Mouse (Mus musculus) G1E-ER4 (cell line): ENCODE results near the gene P2ry6. TPM values are rescaled to one million over a fixed set of nuclear protein-coding genes. Genes with fewer than 3 reads are reported as not detected.

Experiments
- GATA1 ChIP-seq: IDR thresholded peaks from one replicate; pipeline ENCODE4 v1.8.0; 2012; ENCODE audit warnings: low read length, inconsistent platforms
- polyA plus RNA-seq: library from polyadenylated mRNA; stranded (reverse); fragments of >175 nt; gene quantifications from 2 replicates; pipeline ENCODE4 v1.2.3, GENCODE M21; 2012

The P2ry6 gene
- polyA plus RNA-seq, 1 experiment = not detected

- no peak for TF ChIP-seq GATA1
These were observed 56.7 kb downstream of the P2ry6 start for GRCm38 (mm10) chr7:100917751-100918150.

GRCm38 (mm10) chr7:100916526-100916925, 57.9 kb downstream of the P2ry6 start:
- no peak for TF ChIP-seq GATA1

GRCm38 (mm10) chr7:100915204-100915603, 59.2 kb downstream of the P2ry6 start:
- no peak for TF ChIP-seq GATA1

DNA sequence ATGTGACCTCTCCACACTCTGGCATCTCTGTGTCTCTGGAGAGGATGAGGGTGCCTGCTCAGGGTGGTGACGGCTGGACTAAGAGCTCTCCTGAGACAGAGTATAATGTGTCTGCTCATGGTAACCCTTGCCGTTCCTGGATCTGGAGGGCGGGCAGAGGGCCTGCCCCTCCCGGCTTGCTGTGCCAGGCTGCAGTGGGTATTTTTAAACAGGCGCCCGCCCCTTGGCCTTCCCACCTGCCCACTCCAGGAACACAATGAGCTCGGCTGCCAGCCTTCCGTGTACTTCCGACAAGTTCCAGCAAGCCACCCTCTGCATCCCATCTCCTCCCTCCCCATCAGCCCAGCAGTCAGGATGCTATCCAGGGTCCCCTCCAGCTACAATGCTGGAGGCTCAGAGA, 62.7 kb downstream of the P2ry6 start:
- TF ChIP-seq GATA1 = no peak

DNA sequence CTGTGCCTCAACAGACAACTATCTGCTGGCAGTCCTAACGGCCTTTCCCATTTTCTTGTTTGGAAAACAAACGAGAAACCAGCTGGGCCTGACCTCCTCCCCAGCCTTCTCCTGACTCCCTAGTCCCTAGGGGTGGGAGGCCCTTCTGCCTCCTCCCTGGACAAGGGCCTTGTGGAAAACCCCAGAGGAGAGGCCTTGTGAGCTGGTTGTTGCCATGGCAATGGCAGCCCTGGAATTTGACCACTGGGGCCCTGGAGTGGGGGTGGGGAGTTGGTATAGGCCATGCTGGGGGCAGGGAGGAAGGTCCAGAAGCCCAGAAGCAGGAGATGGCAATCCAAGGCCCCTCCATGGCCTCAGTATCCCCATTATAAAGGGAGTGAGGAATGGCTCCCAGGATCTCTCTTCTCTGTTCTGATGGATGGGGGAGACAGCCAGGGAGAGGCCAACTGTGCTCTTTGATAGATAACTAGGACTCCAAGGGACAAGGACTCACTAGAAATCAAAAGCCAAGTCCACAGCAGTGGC, 63.1 kb downstream of the P2ry6 start:
- no peak for TF ChIP-seq GATA1

DNA sequence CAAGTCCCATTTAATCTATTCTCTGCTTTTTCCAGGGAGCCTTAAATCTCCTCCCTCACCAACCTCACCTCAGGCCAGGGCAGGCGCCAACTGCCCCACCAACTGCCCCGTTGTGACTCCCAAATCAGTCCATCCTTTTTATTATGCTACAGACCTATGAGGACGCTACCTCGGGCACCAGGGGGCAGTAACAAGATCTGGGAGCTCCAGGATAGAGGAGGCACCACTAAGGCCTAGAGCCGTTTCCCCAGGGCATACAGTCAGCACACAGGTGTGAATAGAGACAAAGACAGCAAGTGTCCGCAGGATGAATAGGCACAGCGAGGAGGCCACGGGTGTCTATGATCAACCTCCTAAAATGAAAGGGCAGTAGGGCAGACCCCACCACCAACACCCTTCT, 65.9 kb downstream of the P2ry6 start:
- no peak for TF ChIP-seq GATA1

GRCm38 (mm10) chr7:100908061-100908460, 66.4 kb downstream of the P2ry6 start:
- TF ChIP-seq GATA1 = no peak

DNA sequence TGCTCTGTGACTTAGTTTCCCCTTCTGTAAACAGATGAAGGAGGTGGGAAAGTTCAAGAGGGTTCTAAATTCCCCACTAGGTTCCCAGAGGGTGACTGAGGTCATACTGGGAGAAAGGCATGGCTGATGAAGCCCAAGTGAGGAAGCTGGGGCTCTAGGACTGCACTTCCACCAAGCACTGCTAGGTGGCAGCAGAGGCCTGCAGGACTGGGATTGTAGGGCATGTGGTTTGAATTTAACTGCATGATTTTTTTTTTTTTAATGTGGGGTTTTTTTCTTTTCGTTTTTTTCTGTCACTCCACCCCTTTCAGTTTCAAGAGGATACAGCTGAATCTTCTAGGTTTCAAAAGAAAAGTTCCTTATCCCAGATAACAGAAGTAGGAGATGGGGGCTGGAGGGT, 67.2 kb downstream of the P2ry6 start:
- TF ChIP-seq GATA1 = no peak

DNA sequence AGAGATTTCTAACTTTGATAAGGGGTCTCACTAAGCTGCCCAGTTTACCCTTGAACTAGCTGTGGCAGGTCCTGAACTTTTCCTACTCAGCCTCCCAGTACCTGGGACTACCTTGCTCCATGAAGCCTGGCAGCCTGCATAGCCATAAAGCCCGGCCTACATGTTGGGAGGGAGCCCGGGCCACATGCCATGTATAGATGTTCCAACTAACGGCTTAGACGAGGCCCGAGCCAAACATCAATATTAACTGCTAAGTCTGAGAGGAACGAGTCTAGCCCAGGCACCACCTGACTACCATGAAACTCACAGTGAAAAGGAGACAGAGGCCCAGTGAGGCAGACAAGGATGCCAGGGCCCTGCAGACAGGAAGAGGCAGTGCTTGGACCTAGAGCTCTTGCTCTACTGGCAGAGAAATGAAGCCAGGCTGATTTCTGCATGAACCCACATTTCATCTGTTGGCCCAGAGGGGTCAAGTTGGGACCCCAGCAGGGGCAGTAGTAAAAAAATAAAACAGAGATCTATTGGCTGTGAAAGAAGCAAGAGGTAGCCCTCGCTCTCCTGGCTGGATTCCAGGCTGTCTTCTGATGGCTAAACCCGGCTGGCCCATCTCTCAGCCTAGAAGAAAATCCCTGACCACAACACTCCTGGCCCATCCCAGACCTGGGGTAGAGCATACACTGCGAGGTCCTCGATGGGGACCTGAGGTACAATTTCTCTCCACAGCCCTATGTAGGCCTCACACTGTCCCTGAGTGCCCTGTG, 68.2 kb downstream of the P2ry6 start:
- TF ChIP-seq GATA1 = no peak

GRCm38 (mm10) chr7:100905037-100905436, 69.4 kb downstream of the P2ry6 start:
- no peak for TF ChIP-seq GATA1

DNA sequence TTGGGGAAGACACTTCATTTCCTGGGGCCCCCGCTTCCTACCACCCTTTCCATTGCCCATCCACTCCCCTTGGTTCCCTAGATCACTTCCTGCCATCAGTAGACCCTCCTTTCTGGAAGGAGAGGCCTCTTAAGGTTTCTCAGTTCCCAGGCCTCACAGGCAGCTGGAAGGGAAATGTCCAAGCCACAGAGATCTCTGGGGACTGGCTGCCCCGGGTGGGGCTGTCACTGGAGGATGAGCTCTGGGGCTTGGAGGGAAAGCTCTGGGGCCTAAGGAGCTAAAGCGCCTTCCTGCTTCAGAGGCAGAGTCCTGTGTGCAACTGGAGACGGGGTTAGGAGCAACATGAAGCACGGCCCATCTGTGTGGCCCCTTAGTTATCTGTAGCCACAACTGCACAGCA, 69.8 kb downstream of the P2ry6 start:
- TF ChIP-seq GATA1 = no peak

DNA sequence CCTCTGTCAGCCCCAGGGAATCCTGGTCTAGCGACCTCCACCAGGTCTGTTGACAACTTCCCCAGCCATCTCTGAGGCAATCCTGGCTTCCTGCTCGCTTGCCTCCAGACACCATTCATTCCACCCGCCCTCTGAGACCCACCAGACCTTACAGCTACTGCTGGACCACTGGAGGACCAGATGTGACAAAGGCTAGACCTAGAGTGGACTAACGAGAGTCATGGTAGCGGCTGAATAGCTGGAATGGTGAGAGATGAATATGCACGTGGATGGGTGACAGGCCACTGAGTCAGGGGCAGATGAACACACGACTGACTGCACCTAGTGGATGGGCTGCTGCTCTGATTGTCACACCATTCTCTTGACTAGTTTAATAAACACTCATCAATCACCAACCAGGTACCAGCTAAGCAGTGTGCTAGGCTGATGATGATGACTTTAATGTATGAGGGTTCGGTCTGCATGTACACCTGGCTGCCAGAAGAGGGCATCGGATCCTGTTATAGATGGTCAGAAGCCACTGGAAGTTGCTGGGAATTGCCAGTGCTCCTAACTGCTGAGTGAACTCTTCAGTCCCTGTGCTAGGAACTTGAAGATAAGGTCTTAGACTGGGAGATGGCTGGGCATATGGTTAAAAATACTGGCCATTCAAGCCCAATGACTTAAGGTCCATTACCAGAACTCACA, 71.9 kb downstream of the P2ry6 start:
- TF ChIP-seq GATA1 = no peak

DNA sequence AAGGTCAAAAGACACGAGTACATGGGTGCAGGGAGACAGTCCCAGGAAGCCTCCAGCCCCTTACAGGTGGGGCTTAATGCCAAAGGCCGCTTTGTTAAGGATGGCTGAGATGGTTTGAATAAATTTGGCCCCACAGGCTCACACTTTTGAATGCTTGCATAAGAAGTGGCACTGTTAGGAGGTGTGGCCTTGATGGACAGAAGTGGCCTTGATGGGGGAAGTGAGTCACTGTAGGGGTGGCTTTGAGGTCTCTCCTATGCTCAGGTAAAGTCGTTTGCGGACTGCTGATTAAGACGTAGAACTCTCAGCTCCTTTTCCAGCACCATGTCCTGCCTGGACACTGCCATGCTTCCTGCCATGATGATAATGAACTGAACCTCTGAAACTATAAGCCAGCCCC, 76.6 kb downstream of the P2ry6 start:
- no peak for TF ChIP-seq GATA1

GRCm38 (mm10) chr7:100894833-100895226, 79.6 kb downstream of the P2ry6 start:
- no peak for TF ChIP-seq GATA1

DNA sequence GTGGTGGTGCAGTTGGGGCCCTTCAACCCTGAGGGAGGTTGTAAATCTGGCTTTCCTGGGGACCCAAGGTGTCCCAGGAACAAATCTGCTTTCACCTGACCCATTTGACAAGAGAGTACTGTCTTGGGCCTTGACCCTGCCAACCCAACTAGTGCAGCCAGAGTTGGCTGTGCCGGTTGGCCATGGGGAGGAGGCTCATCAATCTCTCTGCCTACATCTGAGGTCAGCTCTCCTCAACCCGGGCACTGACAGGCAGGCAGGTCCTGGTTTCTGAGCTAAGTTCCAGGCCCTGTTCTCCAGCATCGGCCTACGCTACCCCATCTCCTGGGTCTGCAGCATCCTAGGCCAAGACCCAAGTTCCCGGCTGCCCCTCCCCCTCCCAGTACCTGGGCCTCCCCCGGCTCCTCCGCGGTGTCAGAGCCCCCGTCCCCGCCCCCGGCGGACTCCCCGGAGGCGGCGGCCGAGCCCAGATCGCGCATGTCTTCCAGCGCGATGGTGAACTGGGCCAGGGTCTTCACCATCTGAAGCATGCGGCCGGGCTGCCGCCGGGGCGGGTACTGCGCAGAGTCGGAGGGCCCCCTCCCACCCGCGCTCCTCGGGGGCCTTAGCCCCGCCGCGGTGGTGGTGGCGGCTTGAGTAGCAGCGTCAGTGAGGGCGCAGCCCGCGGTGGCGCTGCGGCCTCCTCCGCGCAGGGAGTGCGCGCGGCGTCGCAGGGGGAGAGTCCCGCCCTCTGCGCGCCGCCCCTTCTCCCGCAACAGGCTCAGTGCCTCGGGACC, 80.2 kb downstream of the P2ry6 start:
- TF ChIP-seq GATA1 = no peak
